Mouse (Mus musculus) lung, postnatal 0 days (tissue): ENCODE results near the gene Eri3.

ENCODE experiments used
- CTCF ChIP-seq: IDR thresholded peaks from 2 replicates; pipeline ENCODE4 v1.5.1; 2016; ENCODE audit warnings: antibody characterized with exemption, mild to moderate bottlenecking
- EP300 ChIP-seq: IDR thresholded peaks from 2 replicates; pipeline ENCODE4 v1.6.1; 2016; ENCODE audit warnings: antibody characterized with exemption, mild to moderate bottlenecking, control low read depth

DNA sequence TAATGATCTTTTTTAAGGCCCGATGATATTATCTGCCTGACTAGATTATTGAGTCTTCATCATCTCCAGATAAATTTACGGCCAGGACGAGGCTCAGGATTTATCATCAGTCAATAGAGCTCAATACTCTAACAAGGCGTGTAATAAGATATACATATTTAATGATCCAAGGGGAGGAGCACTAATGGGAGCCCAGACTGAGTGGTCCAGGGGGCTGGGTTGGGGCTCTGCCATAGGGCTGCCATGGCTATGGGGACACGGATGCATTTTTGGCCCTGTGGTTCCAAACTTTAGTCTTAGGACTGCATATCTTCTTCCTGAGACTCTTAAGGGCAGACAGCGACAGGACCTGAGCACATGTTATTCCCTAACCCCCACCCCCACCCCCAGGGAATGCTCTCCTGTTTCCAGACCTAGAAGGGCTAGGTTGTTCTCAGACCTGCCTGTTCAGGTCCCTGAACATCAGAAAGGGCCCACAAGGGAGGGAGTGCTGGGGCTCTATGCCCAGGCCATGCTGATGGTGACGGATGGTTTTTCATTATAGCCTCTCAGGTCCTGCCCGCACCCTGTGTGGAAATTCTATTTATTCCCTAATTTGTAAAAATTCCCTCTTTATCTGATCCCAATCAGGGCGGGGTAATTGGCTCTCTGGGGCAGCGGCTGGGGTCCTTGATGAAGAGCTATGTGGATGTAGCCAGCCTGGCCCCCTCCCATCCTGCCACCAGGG lies 114.4 kb downstream of the Eri3 start:
- TF ChIP-seq CTCF = no peak
- no peak for TF ChIP-seq EP300
